Mouse (Mus musculus) thymus, adult 2 months (tissue): ENCODE measurements at regions not wholly inside any gene's neighbourhood (a gene's known extent, or its start where the extent isn't known, plus 50 kb on each side); places are given as distances from the start of the nearest gene placed in this dataset.

Experiments
- DNase-seq: peaks from one replicate; pipeline ENCODE4 v3.0.0; 2021
- H3K27ac ChIP-seq: fragments of 200-500 bp; 2 replicates; pipeline ENCODE4 v1.5.1; 2012; ENCODE audit warnings: low read length, control low read depth; ENCODE audit not compliant: control insufficient read depth, insufficient read depth
- H3K27me3 ChIP-seq: fragments of 200-500 bp; 2 replicates; pipeline ENCODE4 v1.6.1; 2012; ENCODE audit warnings: mild to moderate bottlenecking, low read length, moderate library complexity, mixed read lengths; ENCODE audit not compliant: control insufficient read depth, insufficient read depth
- H3K36me3 ChIP-seq: fragments of 200-500 bp; 2 replicates; pipeline ENCODE4 v1.6.1; 2012; ENCODE audit warnings: mild to moderate bottlenecking, low read length, moderate library complexity; ENCODE audit not compliant: control insufficient read depth, insufficient read depth
- H3K4me1 ChIP-seq: fragments of 200-500 bp; replicated peaks from 2 replicates; pipeline ENCODE4 v1.6.1; 2012; ENCODE audit warnings: low read length; ENCODE audit not compliant: control insufficient read depth, insufficient read depth
- H3K4me3 ChIP-seq: fragments of 200-500 bp; 2 replicates; pipeline ENCODE4 v1.5.1; 2012; ENCODE audit warnings: mild to moderate bottlenecking, low read length, control low read depth, moderate library complexity; ENCODE audit not compliant: control insufficient read depth, insufficient read depth
- CTCF ChIP-seq: fragments of 200-500 bp; IDR thresholded peaks from 2 replicates; pipeline ENCODE4 v1.5.1; 2012; ENCODE audit warnings: mild to moderate bottlenecking, control low read depth, low read length, moderate library complexity, borderline replicate concordance; ENCODE audit not compliant: control insufficient read depth, poor library complexity, insufficient read depth; ENCODE audit errors: extremely low read depth
- POLR2A ChIP-seq: fragments of 200-500 bp; IDR thresholded peaks from 2 replicates; pipeline ENCODE4 v1.6.1; 2012; ENCODE audit warnings: mild to moderate bottlenecking, low read length, control low read depth, moderate library complexity; ENCODE audit not compliant: control insufficient read depth, poor library complexity, insufficient read depth; ENCODE audit errors: extremely low read depth
- WGBS: fragments of 180-500 bp; shearing (Covaris S2); methylation state at CpG from one replicate; pipeline ENCODE4 v1.1.7; 2018; 5-methylcytosine and 5-hydroxymethylcytosine counted together

GRCm38 (mm10) chr10:23571013-23571412 lies 216.1 kb downstream of the Rps12 start:
- H3K4me3 ChIP-seq, result no peak overlapping the region
- no peak for DNase-seq
- no peaks in the 10 kb centered on the region for H3K36me3 ChIP-seq
- WGBS, result 88% methylated on average over 4 of the region's 4 CpGs
- no peaks in the 10 kb centered on the region for H3K27me3 ChIP-seq
- no peak overlapping the region for H3K27ac ChIP-seq
- no peaks in the 10 kb centered on the region for H3K4me1 ChIP-seq
- TF ChIP-seq CTCF (no peak), POLR2A (no peak)

DNA sequence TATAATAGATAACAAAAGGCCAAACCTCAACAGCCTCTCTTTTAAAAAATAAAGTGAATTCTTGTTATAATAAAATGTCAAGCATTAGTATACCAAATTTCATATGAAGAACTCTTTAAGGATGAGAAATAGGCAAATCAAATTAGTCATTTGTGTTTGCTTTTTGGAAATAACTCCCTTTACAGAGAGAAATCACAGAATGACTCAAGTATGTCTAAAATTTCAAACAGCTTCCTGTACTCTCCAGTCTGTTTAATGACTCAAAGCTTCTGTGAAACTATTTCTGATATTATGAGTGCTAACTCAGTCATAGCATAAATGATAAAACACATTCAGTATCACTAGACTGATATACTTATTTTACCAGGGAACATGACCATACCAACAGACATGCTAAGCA lies 217.7 kb downstream of the Rps12 start:
- TF ChIP-seq POLR2A (no peak), CTCF (no peak)
- no peak for DNase-seq
- no peaks in the 10 kb centered on the region for H3K36me3 ChIP-seq
- no peak overlapping the region for H3K27ac ChIP-seq
- H3K4me3 ChIP-seq, result no peak overlapping the region
- no peaks in the 10 kb centered on the region for H3K4me1 ChIP-seq
- H3K27me3 ChIP-seq, result no peaks in the 10 kb centered on the region

DNA sequence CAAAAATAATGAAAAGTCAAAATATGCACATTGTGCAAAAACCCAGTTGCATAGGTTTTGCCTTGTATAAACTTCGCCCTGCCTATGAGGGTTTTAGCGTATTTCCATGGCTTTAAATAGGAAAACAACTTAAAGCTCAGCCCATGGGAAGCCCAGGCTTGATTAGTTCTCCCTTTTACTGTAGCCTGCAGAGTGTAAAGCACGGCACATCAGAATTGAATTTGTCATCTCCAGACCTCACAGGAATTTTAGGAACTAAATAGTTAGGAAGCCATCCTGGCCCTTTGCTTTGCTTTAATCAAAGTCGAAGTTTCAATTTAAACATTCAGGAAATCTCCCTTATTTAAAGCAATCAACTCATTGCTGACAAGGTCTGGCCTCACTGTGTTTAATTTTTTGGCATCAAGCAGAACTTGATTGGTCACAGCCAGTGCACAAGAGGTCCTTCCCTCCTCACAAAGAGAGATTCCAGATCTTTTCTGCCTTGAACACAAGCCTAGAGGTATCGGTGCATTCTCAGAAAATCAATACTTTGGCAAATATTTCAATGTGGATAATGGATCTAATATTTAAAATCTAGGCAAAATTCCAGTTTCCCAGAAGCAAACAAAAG lies 211.8 kb upstream of the Eya4 start:
- DNase-seq, result no peak
- TF ChIP-seq POLR2A, result no peak
- no peak for TF ChIP-seq CTCF
- Histone ChIP-seq H3K36me3 (no peaks in the 10 kb centered on the region), H3K27ac (no peak overlapping the region), H3K4me1 (no peaks in the 10 kb centered on the region), H3K4me3 (no peak overlapping the region), H3K27me3 (no peaks in the 10 kb centered on the region)
- WGBS, result 89% methylated on average over 5 of the region's 5 CpGs

- no peaks in the 10 kb centered on the region for H3K27me3 ChIP-seq
- no peak for TF ChIP-seq POLR2A
- TF ChIP-seq CTCF, result no peak
- H3K36me3 ChIP-seq, result no peaks in the 10 kb centered on the region
- DNase-seq, result no peak
- no peaks in the 10 kb centered on the region for H3K4me1 ChIP-seq
- H3K27ac ChIP-seq, result no peak overlapping the region
- H3K4me3 ChIP-seq, result no peak overlapping the region
Observed at GRCm38 (mm10) chr10:23559980-23560658, 209.5 kb upstream of the Eya4 start.

DNA sequence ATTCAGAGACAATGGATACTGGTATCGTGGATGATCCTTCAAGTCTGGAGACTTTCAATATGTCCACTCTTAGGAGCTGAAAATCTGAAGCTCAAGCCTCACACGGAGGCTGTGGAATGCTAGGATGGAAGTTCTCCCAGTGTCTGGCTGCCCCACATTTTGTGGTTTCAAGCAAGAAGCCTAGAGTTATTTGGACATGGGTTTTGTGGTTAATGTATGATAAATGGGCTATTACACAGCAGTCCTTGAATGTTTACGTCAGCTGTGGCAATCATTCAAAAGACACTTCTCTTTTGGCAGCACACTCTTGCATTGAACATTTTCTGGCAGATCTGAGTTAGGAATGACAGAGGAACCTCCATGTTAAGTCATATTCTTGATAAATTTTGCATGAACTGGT lies 207.2 kb upstream of the Eya4 start:
- TF ChIP-seq POLR2A (no peak), CTCF (no peak)
- Histone ChIP-seq H3K27me3 (no peaks in the 10 kb centered on the region), H3K4me3 (no peak overlapping the region), H3K27ac (no peak overlapping the region), H3K4me1 (no peaks in the 10 kb centered on the region), H3K36me3 (no peaks in the 10 kb centered on the region)
- WGBS, result 51% methylated on average over 3 of the region's 3 CpGs
- DNase-seq, result no peak

- TF ChIP-seq CTCF, result no peak
- TF ChIP-seq POLR2A, result no peak
- no peaks in the 10 kb centered on the region for H3K36me3 ChIP-seq
- 85% methylated on average over 3 of the region's 3 CpGs for WGBS
Observed at GRCm38 (mm10) chr10:23549207-23549606, 198.6 kb upstream of the Eya4 start.

More at GRCm38 (mm10) chr10:23549207-23549606, 198.6 kb upstream of the Eya4 start:
- no peak for DNase-seq
- Histone ChIP-seq H3K27ac (no peak overlapping the region), H3K4me1 (no peaks in the 10 kb centered on the region), H3K4me3 (no peak overlapping the region), H3K27me3 (no peaks in the 10 kb centered on the region)
